Mouse (Mus musculus): ENCODE data around the gene Mrpl18. TPM values are rescaled to one million over a fixed set of nuclear protein-coding genes. Genes with fewer than 3 reads are reported as not detected.
"Not testable (repeated sequence)": the region's sequence is repeated elsewhere in the genome, so short reads cannot be mapped to it uniquely, and the experiment has no call there.

The Mrpl18 gene
- polyA plus RNA-seq, 1 experiment: 32.3 TPM

DNA sequence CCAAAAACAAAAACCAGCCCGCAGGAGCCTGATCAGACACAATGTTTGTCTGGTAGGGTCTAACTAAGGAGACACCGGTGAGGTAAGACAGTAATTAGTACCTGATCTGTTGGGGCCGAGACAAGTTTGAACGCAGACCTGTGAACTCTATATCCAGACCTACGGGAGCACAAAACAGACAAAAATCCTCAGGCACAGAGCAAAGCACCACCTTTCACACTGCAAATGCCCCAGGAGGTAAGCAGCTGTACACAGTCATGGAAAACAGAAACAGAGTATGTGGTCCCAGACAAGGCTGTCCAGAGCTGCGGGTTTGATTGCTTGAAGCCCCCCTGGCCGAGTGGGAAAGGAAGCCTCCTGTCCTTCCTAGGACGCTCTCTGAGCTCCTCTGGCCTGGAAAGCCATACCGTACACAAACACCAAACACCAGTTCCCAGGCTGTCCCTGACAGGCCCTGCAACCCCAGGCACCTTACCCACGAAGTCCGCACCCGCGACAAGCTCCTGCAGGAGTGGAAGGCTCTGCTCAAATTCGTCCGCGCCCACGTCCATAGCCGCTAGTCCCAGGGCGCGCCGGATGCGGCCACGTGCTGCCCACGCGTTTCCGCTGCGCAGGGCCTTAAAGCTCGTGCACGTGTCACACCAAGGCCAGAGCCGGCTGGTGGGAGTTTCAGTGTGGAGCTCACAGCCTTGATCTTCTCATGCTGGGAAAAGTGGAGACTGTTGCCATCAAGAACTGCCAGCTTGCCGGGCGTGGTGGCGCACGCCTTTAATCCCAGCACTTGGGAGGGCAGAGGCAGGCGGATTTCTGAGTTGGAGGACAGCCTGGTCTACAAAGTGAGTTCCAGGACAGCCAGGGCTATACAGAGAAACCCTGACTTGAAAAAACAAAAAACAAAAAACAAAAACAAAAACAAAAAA is 6.5 kb downstream of the Mrpl18 start, which contains the start of gene Pnldc1:
Gene Pnldc1, minus strand, starts transcription at position 870 of the 920 bp plus-strand sequence.
- no peaks in the 10 kb centered on the region; the same call in 1 of the 2 replicates for H3K36me3 ChIP-seq (ENCODE audit: control insufficient read depth, insufficient read depth, low read length)
- no peaks in the 10 kb centered on the region for H3K27me3 ChIP-seq (ENCODE audit: control insufficient read depth, insufficient read depth, low read length)
- TF ChIP-seq POLR2A (IDR thresholded peaks at IDR 0.05; ENCODE audit: control insufficient read depth, low read depth, low read length) (peak; percentile 29; the same call in 1 of the 2 replicates), CTCF (IDR thresholded peaks at IDR 0.05; ENCODE audit: control insufficient read depth, insufficient read depth, insufficient replicate concordance, low read depth, low read length) (no peak)
- no peak within 1 kb of the TSS; the same call in 1 of the 2 replicates for H3K27ac ChIP-seq (ENCODE audit: control insufficient read depth, insufficient read depth, low read depth, low read length)
- peak within 1 kb of the TSS; percentile 83 for H3K4me3 ChIP-seq (ENCODE audit: control insufficient read depth, low read depth, low read length)
- H3K4me1 ChIP-seq (ENCODE audit: control insufficient read depth, insufficient read depth, low read length): no peaks in the 10 kb centered on the region; the same call in 1 of the 2 replicates

GRCm38 (mm10) chr17:12906436-12906835 is 9.7 kb downstream of the Mrpl18 start:
- Histone ChIP-seq H3K27me3 (ENCODE audit: control insufficient read depth, insufficient read depth, low read length) (no peaks in the 10 kb centered on the region), H3K4me1 (ENCODE audit: control insufficient read depth, insufficient read depth, low read length) (no peaks in the 10 kb centered on the region; the same call in 1 of the 2 replicates), H3K36me3 (ENCODE audit: control insufficient read depth, insufficient read depth, low read length) (no peaks in the 10 kb centered on the region), H3K4me3 (ENCODE audit: control insufficient read depth, low read depth, low read length) (no peak overlapping the region), H3K27ac (ENCODE audit: control insufficient read depth, insufficient read depth, low read depth, low read length) (0 out of 2 replicates have a peak overlapping the region, but pooled peaks have one; percentile 11)
- TF ChIP-seq CTCF (IDR thresholded peaks at IDR 0.05; ENCODE audit: control insufficient read depth, insufficient read depth, insufficient replicate concordance, low read depth, low read length) (no peak), POLR2A (IDR thresholded peaks at IDR 0.05; ENCODE audit: control insufficient read depth, low read depth, low read length) (no peak)

GRCm38 (mm10) chr17:12905810-12906209 is 10.3 kb downstream of the Mrpl18 start:
- H3K36me3 ChIP-seq (ENCODE audit: control insufficient read depth, insufficient read depth, low read length): no peaks in the 10 kb centered on the region
- no peaks in the 10 kb centered on the region; the same call in 1 of the 2 replicates for H3K4me1 ChIP-seq (ENCODE audit: control insufficient read depth, insufficient read depth, low read length)
- TF ChIP-seq CTCF (IDR thresholded peaks at IDR 0.05; ENCODE audit: control insufficient read depth, insufficient read depth, insufficient replicate concordance, low read depth, low read length) (no peak), POLR2A (IDR thresholded peaks at IDR 0.05; ENCODE audit: control insufficient read depth, low read depth, low read length) (no peak)
- H3K4me3 ChIP-seq (ENCODE audit: control insufficient read depth, low read depth, low read length): no peak overlapping the region
- no peaks in the 10 kb centered on the region for H3K27me3 ChIP-seq (ENCODE audit: control insufficient read depth, insufficient read depth, low read length)
- H3K27ac ChIP-seq (ENCODE audit: control insufficient read depth, insufficient read depth, low read depth, low read length): no peak overlapping the region

- no peak for TF ChIP-seq CTCF (IDR thresholded peaks at IDR 0.05; ENCODE audit: control insufficient read depth, insufficient read depth, insufficient replicate concordance, low read depth, low read length)
- no peak for TF ChIP-seq POLR2A (IDR thresholded peaks at IDR 0.05; ENCODE audit: control insufficient read depth, low read depth, low read length)
- Histone ChIP-seq H3K27ac (ENCODE audit: control insufficient read depth, insufficient read depth, low read depth, low read length) (no peak overlapping the region), H3K4me3 (ENCODE audit: control insufficient read depth, low read depth, low read length) (no peak overlapping the region), H3K36me3 (ENCODE audit: control insufficient read depth, insufficient read depth, low read length) (no peaks in the 10 kb centered on the region), H3K4me1 (ENCODE audit: control insufficient read depth, insufficient read depth, low read length) (no peaks in the 10 kb centered on the region), H3K27me3 (ENCODE audit: control insufficient read depth, insufficient read depth, low read length) (no peaks in the 10 kb centered on the region)
These were observed 11.8 kb downstream of the Mrpl18 start for GRCm38 (mm10) chr17:12904349-12904748.

GRCm38 (mm10) chr17:12903372-12904333 is 12.5 kb downstream of the Mrpl18 start:
- TF ChIP-seq POLR2A (IDR thresholded peaks at IDR 0.05; ENCODE audit: control insufficient read depth, low read depth, low read length): no peak
- TF ChIP-seq CTCF (IDR thresholded peaks at IDR 0.05; ENCODE audit: control insufficient read depth, insufficient read depth, insufficient replicate concordance, low read depth, low read length): no peak
- H3K27me3 ChIP-seq (ENCODE audit: control insufficient read depth, insufficient read depth, low read length): no peaks in the 10 kb centered on the region
- H3K27ac ChIP-seq (ENCODE audit: control insufficient read depth, insufficient read depth, low read depth, low read length): no peak overlapping the region
- H3K36me3 ChIP-seq (ENCODE audit: control insufficient read depth, insufficient read depth, low read length): no peaks in the 10 kb centered on the region; the same call in 1 of the 2 replicates
- H3K4me1 ChIP-seq (ENCODE audit: control insufficient read depth, insufficient read depth, low read length): no peaks in the 10 kb centered on the region
- no peak overlapping the region for H3K4me3 ChIP-seq (ENCODE audit: control insufficient read depth, low read depth, low read length)

- no peaks in the 10 kb centered on the region; the same call in 1 of the 2 replicates for H3K36me3 ChIP-seq (ENCODE audit: control insufficient read depth, insufficient read depth, low read length)
- no peak overlapping the region for H3K27ac ChIP-seq (ENCODE audit: control insufficient read depth, insufficient read depth, low read depth, low read length)
- no peaks in the 10 kb centered on the region for H3K27me3 ChIP-seq (ENCODE audit: control insufficient read depth, insufficient read depth, low read length)
- no peak overlapping the region for H3K4me3 ChIP-seq (ENCODE audit: control insufficient read depth, low read depth, low read length)
- no peaks in the 10 kb centered on the region for H3K4me1 ChIP-seq (ENCODE audit: control insufficient read depth, insufficient read depth, low read length)
- TF ChIP-seq POLR2A (IDR thresholded peaks at IDR 0.05; ENCODE audit: control insufficient read depth, low read depth, low read length) (no peak), CTCF (IDR thresholded peaks at IDR 0.05; ENCODE audit: control insufficient read depth, insufficient read depth, insufficient replicate concordance, low read depth, low read length) (no peak)
These were observed 13.9 kb downstream of the Mrpl18 start for GRCm38 (mm10) chr17:12902291-12902690.

GRCm38 (mm10) chr17:12898607-12899006 is 17.5 kb downstream of the Mrpl18 start:
- not testable (repeated sequence) for H3K36me3 ChIP-seq (ENCODE audit: control insufficient read depth, insufficient read depth, low read length); H3K4me3 ChIP-seq (ENCODE audit: control insufficient read depth, low read depth, low read length); H3K27ac ChIP-seq (ENCODE audit: control insufficient read depth, insufficient read depth, low read depth, low read length); H3K4me1 ChIP-seq (ENCODE audit: control insufficient read depth, insufficient read depth, low read length); H3K27me3 ChIP-seq (ENCODE audit: control insufficient read depth, insufficient read depth, low read length)

Data from testis, adult 2 months (tissue).